Mouse (Mus musculus) adrenal gland, postnatal 25 days (tissue): ENCODE measurements around the gene Mras. TPM values are rescaled to one million over a fixed set of nuclear protein-coding genes. Genes with fewer than 3 reads are reported as not detected.
A peak's percentile ranks its signal among the peaks of the same experiment; 100 is the strongest.

Experiments
- DNase-seq: peaks from one replicate; pipeline ENCODE4 v3.0.0; 2021; ENCODE audit warnings: mixed read lengths
- total RNA-seq: library from RNA; stranded (reverse); gene quantifications from 2 replicates; pipeline ENCODE4 v1.2.3, GENCODE M21; 2021

The Mras gene
- total RNA-seq, 1 experiment from 2014 or later = 40.4 TPM

- DNase-seq = no peak
Observed at GRCm38 (mm10) chr9:99411785-99412184, 25.4 kb downstream of the Mras start.

- no peak for DNase-seq
Observed at GRCm38 (mm10) chr9:99411093-99411492, 26.1 kb downstream of the Mras start.

- DNase-seq = no peak
Observed at GRCm38 (mm10) chr9:99409280-99409679, 27.9 kb downstream of the Mras start.

- no peak for DNase-seq
Observed at GRCm38 (mm10) chr9:99401288-99401974, 35.8 kb downstream of the Mras start.

GRCm38 (mm10) chr9:99400781-99401180 is 36.4 kb downstream of the Mras start:
- DNase-seq = peak; percentile 55

GRCm38 (mm10) chr9:99397056-99397815 is 39.9 kb downstream of the Mras start:
- DNase-seq = no peak

GRCm38 (mm10) chr9:99394366-99394765 is 42.8 kb downstream of the Mras start:
- DNase-seq = peak; percentile 65

- DNase-seq = no peak
Observed at GRCm38 (mm10) chr9:99393146-99393545, 44.0 kb downstream of the Mras start.

GRCm38 (mm10) chr9:99391557-99391956 is 45.6 kb downstream of the Mras start:
- DNase-seq = no peak

- no peak for DNase-seq
Observed at GRCm38 (mm10) chr9:99390716-99391115, 46.5 kb downstream of the Mras start.

GRCm38 (mm10) chr9:99390201-99390600 is 47.0 kb downstream of the Mras start:
- DNase-seq = no peak

- no peak for DNase-seq
Observed at GRCm38 (mm10) chr9:99389506-99389905, 47.7 kb downstream of the Mras start.

- DNase-seq = peak; percentile 69
Observed at GRCm38 (mm10) chr9:99388856-99389255, 48.3 kb downstream of the Mras start.

GRCm38 (mm10) chr9:99388078-99388477 is 49.1 kb downstream of the Mras start:
- no peak for DNase-seq

- no peak for DNase-seq
Observed at GRCm38 (mm10) chr9:99382556-99382955, 54.6 kb downstream of the Mras start.

- DNase-seq = no peak
Observed at GRCm38 (mm10) chr9:99379194-99379593, 58.0 kb downstream of the Mras start.

GRCm38 (mm10) chr9:99376591-99377418 is 60.4 kb downstream of the Mras start:
- DNase-seq = peak; percentile 69

- DNase-seq = no peak
Observed at GRCm38 (mm10) chr9:99368431-99368830, 68.8 kb downstream of the Mras start.

GRCm38 (mm10) chr9:99365906-99366305 is 71.3 kb downstream of the Mras start:
- DNase-seq = no peak

- DNase-seq = no peak
Observed at GRCm38 (mm10) chr9:99363076-99363475, 74.1 kb downstream of the Mras start.

GRCm38 (mm10) chr9:99361946-99362345 is 75.2 kb downstream of the Mras start:
- no peak for DNase-seq

GRCm38 (mm10) chr9:99359012-99359411 is 78.2 kb downstream of the Mras start:
- DNase-seq = no peak
